Mouse (Mus musculus): ENCODE data around the gene Nes.
A peak's percentile ranks its signal among the peaks of the same experiment; 100 is the strongest.

Gene Nes

DNA sequence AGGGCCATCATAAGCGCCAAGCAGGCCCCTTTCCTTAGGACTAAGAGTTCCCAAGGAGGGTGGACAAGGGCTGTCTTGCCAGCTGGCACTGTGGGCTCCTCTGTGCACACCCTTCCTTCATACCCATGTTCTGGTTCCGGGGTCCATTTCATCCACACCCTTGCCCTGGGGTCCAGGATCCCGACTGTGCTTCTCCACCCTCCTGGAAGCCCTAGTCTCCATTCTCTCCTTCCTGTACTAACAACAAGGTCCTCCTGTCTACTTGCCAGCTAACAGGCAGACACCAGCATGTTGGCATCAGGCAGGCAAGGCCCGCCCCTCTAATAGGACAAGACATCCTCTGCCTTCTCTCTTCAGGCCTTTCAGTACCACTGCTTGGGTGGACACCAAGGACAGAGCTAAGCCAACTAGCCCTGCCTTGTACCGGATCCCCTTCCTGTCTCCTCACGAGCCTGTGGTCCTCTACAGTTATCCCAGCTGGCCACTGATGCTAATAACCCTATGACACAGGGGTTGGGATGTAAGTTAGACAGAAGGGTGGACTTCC is 10.4 kb downstream of the Nes start:
- DNase-seq (ENCODE audit: extremely low read depth, insufficient read length, low spot score) = no peak

DNA sequence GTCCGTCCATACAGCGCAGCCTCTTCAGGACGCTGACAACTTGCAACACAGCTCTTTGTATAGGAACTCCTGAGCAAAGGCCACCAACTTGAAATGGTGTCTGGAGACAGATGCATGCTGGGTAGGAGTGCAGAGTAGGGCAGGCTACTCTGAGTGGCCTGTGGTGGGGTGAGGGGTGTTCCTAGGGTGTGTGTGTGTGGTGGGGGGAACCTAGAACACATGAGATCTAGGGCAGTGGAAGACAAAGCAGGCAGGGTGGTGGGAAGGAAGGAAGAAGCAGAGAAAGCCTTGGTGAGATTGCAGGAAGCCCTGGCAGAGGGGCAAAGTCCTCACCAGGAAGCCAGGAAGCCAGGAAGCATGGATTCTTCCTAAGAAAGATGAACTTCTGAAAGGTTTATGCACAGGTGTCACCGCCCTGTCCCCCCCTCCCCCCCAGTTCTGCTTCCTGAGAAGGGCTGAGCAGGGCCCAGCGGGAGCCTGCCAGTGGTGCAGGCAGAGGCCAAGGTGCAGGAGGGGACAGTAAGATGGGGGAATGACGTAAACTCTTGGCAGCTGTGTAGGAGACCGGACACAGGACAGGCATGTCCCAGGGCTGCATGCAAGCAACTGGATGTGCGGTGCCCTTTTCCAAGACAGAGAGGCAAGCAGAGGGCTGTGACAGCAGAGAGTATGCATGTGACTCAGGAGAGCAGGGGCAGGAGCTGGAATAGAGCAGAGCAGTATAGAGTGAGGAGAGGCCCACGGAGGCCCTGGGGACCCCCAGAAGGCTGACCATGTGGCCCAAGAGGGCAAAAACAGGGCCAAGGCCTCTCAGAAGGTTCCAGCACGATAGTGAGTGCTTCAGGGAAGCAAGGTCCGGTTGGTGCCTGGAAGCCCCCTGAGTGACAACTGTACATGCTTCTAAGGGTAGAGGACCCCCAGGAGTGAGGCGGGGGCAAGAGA is 11.3 kb downstream of the Nes start:
- peak; percentile 67 for DNase-seq (ENCODE audit: extremely low read depth, insufficient read length, low spot score)

GRCm38 (mm10) chr3:87982836-87983601 is 12.1 kb downstream of the Nes start:
- DNase-seq (ENCODE audit: extremely low read depth, insufficient read length, low spot score) = peak; percentile 70

GRCm38 (mm10) chr3:87983627-87984026 is 12.7 kb downstream of the Nes start:
- DNase-seq (ENCODE audit: extremely low read depth, insufficient read length, low spot score) = no peak

- no peak for DNase-seq (ENCODE audit: extremely low read depth, insufficient read length, low spot score)
These were observed 13.2 kb downstream of the Nes start for GRCm38 (mm10) chr3:87984094-87984493.

DNA sequence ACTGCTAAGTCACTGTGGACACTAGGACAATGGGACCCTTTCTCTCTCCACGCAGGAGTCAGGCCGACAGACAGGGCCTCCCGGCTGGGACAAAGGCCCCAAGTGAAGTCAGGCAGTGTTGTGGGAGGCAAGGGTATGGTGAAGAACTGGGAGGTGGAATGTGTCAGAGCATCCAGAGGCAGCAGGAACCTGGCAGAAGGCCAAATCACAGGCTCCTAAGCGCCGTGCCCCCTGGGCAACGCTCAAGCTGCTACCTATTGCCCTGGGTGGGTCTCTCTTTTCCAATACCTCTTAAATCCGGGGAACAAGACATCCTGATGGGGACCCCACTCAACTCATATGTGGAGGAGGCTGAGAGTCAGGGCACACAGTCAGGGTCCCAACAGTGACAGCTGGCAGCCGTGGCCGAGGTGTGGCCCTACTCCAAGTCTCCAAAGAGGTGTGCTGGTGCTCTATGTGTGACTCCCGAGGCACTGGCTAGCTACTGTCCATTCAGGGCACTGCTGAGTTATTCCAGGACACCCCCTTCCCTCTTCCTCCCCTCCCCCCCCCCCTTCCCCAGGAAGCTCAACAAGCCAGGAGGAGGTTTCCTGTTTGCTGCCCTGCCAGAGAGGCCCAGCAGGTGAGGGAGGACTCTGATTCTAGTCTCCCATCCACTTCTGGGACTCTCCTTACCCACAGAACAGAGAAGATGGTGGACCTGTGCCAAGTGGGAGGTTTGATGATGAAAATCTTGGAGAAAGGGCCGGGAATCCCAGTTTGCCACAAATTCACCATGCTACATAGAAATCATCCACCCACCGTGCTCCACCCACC is 14.8 kb downstream of the Nes start:
- DNase-seq (ENCODE audit: extremely low read depth, insufficient read length, low spot score) = peak; percentile 66

DNA sequence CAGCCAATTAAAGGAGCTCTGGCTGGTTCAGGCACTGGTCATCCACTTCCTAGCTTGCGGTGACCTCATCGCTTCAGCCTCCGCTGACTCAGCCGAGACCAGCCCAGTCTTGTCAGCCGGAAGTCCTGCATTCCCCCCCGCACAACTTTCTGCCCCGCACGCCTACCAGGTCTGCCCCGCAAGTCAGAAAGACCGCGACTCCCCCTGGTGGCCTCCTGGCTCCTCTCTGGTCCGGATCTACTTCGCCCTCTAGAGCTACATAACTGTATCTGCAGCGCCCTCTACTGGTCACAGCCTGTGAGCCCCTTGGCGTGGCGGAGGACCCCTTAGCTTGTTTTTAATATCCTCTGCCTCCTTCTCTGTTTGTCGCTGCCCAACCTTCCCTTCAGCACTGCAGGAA is 16.0 kb downstream of the Nes start:
- peak; percentile 88 for DNase-seq (ENCODE audit: extremely low read depth, insufficient read length, low spot score)

DNA sequence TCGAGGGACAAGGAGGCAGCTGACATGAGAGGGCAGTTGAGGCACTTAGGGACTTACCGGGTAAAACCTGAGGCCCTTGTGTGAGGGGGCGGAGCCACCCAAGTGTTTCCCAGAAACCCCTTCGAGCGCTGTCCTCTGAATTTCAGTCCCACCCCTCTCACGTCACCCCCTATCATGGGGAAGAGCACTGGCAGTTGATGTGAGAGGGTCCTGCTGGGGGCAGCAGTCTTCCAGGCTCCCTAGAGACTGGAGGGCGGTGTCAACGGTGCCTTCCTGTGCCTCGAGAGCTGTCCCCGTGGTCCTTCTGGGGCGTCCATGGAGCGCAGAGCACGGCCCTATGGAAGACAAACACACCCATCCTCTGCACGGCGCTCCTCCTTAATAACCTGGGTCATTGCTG is 16.8 kb downstream of the Nes start:
- no peak for DNase-seq (ENCODE audit: extremely low read depth, insufficient read length, low spot score)

DNA sequence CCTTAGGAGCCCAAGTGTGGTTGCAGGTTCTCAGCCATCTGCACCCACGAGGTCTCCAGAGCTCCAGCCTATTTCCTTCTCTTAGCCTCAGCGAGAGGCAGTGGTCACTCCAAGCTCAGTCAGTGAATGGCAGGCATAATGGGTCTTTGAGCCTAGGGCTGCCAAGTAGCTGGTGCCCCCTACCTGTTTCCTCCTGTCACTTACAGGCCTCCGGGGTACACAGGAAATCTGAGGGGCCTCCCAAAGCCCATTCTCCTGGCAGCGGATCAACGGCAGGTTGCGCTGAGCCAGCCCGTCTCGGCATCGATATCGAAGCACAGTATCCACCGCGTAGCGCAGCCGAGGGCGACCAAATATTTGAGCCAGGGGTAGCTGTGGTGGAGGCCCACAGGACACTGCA is 17.2 kb downstream of the Nes start:
- no peak for DNase-seq (ENCODE audit: extremely low read depth, insufficient read length, low spot score)

GRCm38 (mm10) chr3:87989935-87990334 is 19.1 kb downstream of the Nes start:
- no peak for DNase-seq (ENCODE audit: extremely low read depth, insufficient read length, low spot score)

DNA sequence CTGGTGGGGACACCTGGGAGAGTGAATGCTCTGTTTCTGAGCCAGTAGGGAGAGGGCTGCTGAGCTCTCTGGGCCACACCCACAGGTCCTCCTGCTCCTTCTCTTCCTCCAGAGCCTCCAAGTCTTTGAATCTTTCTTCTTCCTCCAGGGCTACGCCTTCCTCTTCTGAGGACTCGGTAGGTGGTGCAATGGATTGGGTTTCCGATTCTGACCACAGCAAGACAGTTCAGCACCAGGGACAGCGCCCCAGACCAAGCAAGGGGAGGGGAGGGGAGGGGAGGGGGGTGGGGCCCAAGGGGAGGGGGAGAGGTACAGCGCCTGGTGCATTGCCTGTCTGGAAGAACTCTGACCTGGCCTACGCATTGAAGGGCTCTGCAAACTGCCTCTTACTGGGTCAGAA is 22.6 kb downstream of the Nes start:
- no peak for DNase-seq (ENCODE audit: extremely low read depth, insufficient read length, low spot score)

DNA sequence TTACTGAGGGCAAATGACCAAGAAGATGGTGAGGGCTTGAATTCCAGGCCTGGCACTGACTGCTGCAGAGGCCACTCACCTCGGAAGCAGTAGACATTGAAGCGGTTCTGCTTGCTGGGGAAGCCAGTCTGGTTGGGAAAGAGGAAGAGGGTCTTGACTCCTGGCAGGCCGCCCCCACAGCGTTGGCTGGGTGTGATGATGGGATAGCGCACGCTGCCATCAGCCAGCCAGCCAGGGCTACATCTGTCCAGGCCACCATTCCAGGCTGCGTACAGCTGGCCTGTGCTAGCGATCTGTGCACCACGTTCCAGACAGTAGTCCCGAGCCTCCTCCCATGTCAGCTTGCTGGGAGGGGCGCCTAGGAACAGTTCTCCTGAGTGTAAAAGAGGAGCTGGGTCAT is 24.5 kb downstream of the Nes start:
- DNase-seq (ENCODE audit: extremely low read depth, insufficient read length, low spot score) = no peak

GRCm38 (mm10) chr3:87996401-87996800 is 25.5 kb downstream of the Nes start:
- no peak for DNase-seq (ENCODE audit: extremely low read depth, insufficient read length, low spot score)

- no peak for DNase-seq (ENCODE audit: extremely low read depth, insufficient read length, low spot score)
These were observed 26.2 kb downstream of the Nes start for GRCm38 (mm10) chr3:87996971-87997614.

DNA sequence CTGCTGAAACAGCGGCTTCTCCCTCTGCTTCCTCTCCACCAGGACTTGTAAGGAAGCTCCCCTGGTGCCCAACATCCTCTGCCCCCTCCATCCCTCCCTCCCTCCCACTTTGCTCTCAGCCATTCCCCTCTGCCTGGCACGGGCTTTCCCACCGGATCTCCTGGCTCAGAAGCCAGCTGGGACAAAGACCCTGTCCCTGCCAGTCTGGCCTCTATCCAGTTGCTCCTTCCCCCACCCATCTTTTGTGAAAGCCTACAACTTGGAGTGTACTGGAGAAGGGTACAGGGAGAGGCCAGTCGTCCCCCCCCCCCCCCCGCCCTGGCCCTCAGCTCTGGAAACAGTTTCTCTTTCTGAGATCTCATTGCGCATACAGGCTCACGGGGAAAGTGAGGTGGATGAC is 27.9 kb downstream of the Nes start:
- DNase-seq (ENCODE audit: extremely low read depth, insufficient read length, low spot score) = no peak

GRCm38 (mm10) chr3:87999243-87999895 is 28.5 kb downstream of the Nes start:
- DNase-seq (ENCODE audit: extremely low read depth, insufficient read length, low spot score) = no peak

GRCm38 (mm10) chr3:88000181-88000580 is 29.3 kb downstream of the Nes start, which contains the start of gene Bcan:
Gene Bcan, minus strand, starts transcription at chr3:88000230.
- no peak for DNase-seq (ENCODE audit: extremely low read depth, insufficient read length, low spot score)

DNA sequence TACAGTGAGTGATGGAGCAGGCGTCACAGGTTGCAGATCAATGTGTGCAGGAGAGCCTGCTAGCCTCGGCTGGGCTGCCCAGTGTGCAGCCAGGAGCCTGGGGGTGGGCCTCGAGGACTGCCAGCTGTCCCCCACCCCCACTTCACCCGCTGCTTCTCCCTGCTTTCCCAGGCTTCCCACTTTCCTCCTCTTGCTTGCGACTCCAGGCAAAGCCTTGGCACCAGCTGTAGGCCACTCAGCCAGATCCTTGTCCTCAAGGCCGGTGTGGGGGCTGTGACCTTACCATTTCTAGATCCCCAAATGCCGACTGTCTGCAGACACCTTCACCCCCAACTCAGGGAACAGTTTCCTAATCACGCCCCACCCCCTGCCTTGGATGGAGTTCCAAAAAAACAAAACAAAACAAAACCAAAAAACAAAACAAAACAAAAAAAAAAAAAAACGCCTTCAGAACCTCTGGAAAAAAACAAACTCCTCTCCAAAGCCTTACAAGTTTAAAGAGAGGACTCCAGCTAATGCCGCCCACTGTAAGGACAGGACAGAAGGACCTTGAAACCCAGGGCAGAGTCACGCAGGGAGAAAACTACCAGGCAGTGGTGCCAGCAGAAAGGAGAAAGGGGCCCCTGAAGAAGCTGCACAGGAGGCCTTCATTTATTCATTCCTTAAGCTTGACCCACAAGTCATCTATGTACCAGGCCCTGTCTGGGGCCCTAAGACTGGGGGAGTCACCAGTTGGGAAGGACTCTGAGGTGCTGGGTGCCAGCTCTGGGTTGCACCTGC is 30.1 kb downstream of the Nes start:
- no peak for DNase-seq (ENCODE audit: extremely low read depth, insufficient read length, low spot score)
